Mouse (Mus musculus) adrenal gland, adult 18-20 months (tissue): ENCODE data around the gene Nfrkb. TPM values are rescaled to one million over a fixed set of nuclear protein-coding genes. Genes with fewer than 3 reads are reported as not detected.

Source experiments
- DNase-seq, 2 experiments: peaks; one replicate each; pipeline ENCODE4 v3.0.0; 2021 to 2022; ENCODE audit warnings: low spot score in 2 of 2
- long read RNA-seq, 2 experiments: library from polyadenylated mRNA; stranded (forward); transcript quantifications; one replicate each; pipeline ENCODE4 v2.0.0; 2021
- total RNA-seq, 2 experiments: library from RNA; stranded (reverse); gene quantifications; 1 replicate in 1 of 2; 2 replicates in 1 of 2; pipeline ENCODE4 v1.2.3; 2021

The Nfrkb gene
- 10 to 100 TPM; 18.4 to 19.1 TPM for total RNA-seq
- long read RNA-seq, experiment 1, partial matches to known transcripts: 3 of 6 reads
- long read RNA-seq, experiment 1, other reads (novel, unspliced or antisense): 3 of 6 reads
- long read RNA-seq, experiment 2, full-length matches to known transcripts: 1 of 10 reads
- long read RNA-seq, experiment 2, partial matches to known transcripts: 9 of 10 reads
- long read RNA-seq, experiment 2, other reads (novel, unspliced or antisense): 0 of 10 reads

- DNase-seq: peak; percentile 93 to 96
Observed at GRCm38 (mm10) chr9:31385947-31386354, at the start of gene Nfrkb. Nfrkb (plus strand) TSS chr9:31386192.

GRCm38 (mm10) chr9:31344289-31344831 lies 41.6 kb upstream of the Nfrkb start:
- DNase-seq: no peak

- no peak for DNase-seq
Observed at GRCm38 (mm10) chr9:31346575-31347080, 39.4 kb upstream of the Nfrkb start.

GRCm38 (mm10) chr9:31348458-31348857 lies 37.5 kb upstream of the Nfrkb start:
- no peak for DNase-seq

GRCm38 (mm10) chr9:31348915-31349314 lies 37.1 kb upstream of the Nfrkb start:
- DNase-seq: peak; percentile 71 to 77

- DNase-seq: no peak
Observed at GRCm38 (mm10) chr9:31352716-31353115, 33.3 kb upstream of the Nfrkb start.

- no peak for DNase-seq
Observed at GRCm38 (mm10) chr9:31353518-31353917, 32.5 kb upstream of the Nfrkb start.

- DNase-seq: no peak
Observed at GRCm38 (mm10) chr9:31354051-31354450, 31.9 kb upstream of the Nfrkb start.

GRCm38 (mm10) chr9:31363698-31364609 lies 22.0 kb upstream of the Nfrkb start:
- DNase-seq: no peak

GRCm38 (mm10) chr9:31365086-31365485 lies 20.9 kb upstream of the Nfrkb start:
- DNase-seq: no peak

GRCm38 (mm10) chr9:31371740-31372139 lies 14.3 kb upstream of the Nfrkb start:
- no peak for DNase-seq

GRCm38 (mm10) chr9:31376661-31377060 lies 9.3 kb upstream of the Nfrkb start:
- DNase-seq: no peak

GRCm38 (mm10) chr9:31384786-31385499 lies 1.0 kb upstream of the Nfrkb start:
- no peak for DNase-seq

- no peak for DNase-seq
Observed at GRCm38 (mm10) chr9:31385500-31385869, 507 bp upstream of the Nfrkb start.

GRCm38 (mm10) chr9:31386368-31387180 lies 582 bp downstream of the Nfrkb start:
- no peak for DNase-seq

GRCm38 (mm10) chr9:31387206-31387605 lies 1.2 kb downstream of the Nfrkb start:
- DNase-seq: no peak

GRCm38 (mm10) chr9:31400441-31400840 lies 14.4 kb downstream of the Nfrkb start:
- DNase-seq: peak; percentile 64 to 74

GRCm38 (mm10) chr9:31404311-31404710 lies 18.3 kb downstream of the Nfrkb start:
- DNase-seq: no peak

- peak; percentile 29 to 36 for DNase-seq
Observed at GRCm38 (mm10) chr9:31405217-31405616, 19.2 kb downstream of the Nfrkb start.

GRCm38 (mm10) chr9:31412165-31412564 lies 26.2 kb downstream of the Nfrkb start:
- DNase-seq: no peak
